16 mouse cellular contexts compared by ENCODE assay signal in genomic region chr10:79668076-79668475, GRCm38 (mm10). TPM values are rescaled to one million over a fixed set of nuclear protein-coding genes. Genes with fewer than 3 reads are reported as not detected.
DNase-seq lines count a peak whose midpoint lies in the region; ATAC-seq and TF ChIP-seq lines count a peak whose summit lies in the region.
"Had no signal": no experiment of that assay in that cellular context is flagged by ENCODE, and none has a peak within 500 bp of the region (broad histone marks: within the 10 kb centered on the region; RNA-seq: fewer than 3 reads in every experiment).

No protein-coding gene starts in this region.

- peak overlapping the region; percentile 98; the same call in 1 of the 2 replicates for H3K27ac ChIP-seq in hindbrain, embryonic 10.5 days
- no peak overlapping the region for H3K27ac ChIP-seq in hindbrain, embryonic 11.5 days (ENCODE audit: low read depth, low read length)
- peak overlapping the region; percentile 94 for H3K27ac ChIP-seq in forebrain, embryonic 13.5 days
- peak overlapping the region; percentile 98 for H3K27ac ChIP-seq in hindbrain, postnatal 0 days
- H3K27ac ChIP-seq in neural tube, embryonic 13.5 days (replicated peaks), result peak overlapping the region; percentile 98
- H3K27ac ChIP-seq in intestine, postnatal 0 days (ENCODE audit: low read depth, low read length), result no peak overlapping the region
- H3K27ac ChIP-seq in kidney, embryonic 15.5 days, result no peak overlapping the region

- no peak overlapping the region for H3K9ac ChIP-seq in hindbrain, embryonic 11.5 days (ENCODE audit: low read depth, low read length)
- H3K9ac ChIP-seq in forebrain, embryonic 13.5 days, result peak overlapping the region; percentile 37; the same call in 1 of the 2 replicates
- H3K9ac ChIP-seq in hindbrain, postnatal 0 days (replicated peaks; ENCODE audit: low read length), result no peak overlapping the region; the same call in 1 of the 2 replicates
- H3K9ac ChIP-seq in neural tube, embryonic 13.5 days, result peak overlapping the region; percentile 95; the same call in 1 of the 2 replicates
- H3K9ac ChIP-seq in intestine, postnatal 0 days (ENCODE audit: low read depth, low read length), result no peak overlapping the region
- H3K9ac ChIP-seq in kidney, embryonic 15.5 days, result no peak overlapping the region
- H3K9ac ChIP-seq: embryonic facial prominence, embryonic 15.5 days had no signal

- no peak overlapping the region for H3K4me2 ChIP-seq in hindbrain, embryonic 11.5 days (replicated peaks; ENCODE audit: low read depth, low read length)
- peak overlapping the region; percentile 97 for H3K4me2 ChIP-seq in forebrain, embryonic 13.5 days
- peak overlapping the region; percentile 86 for H3K4me2 ChIP-seq in hindbrain, postnatal 0 days (ENCODE audit: low read depth, low read length)
- peak overlapping the region; percentile 99 for H3K4me2 ChIP-seq in neural tube, embryonic 13.5 days
- no peak overlapping the region for H3K4me2 ChIP-seq in intestine, postnatal 0 days (replicated peaks; ENCODE audit: low read depth)
- no peak overlapping the region for H3K4me2 ChIP-seq in kidney, embryonic 15.5 days

- whole genome bisulfite sequencing in hindbrain, embryonic 10.5 days, result 85% methylated on average over 5 of the region's 5 CpGs
- WGBS in hindbrain, embryonic 11.5 days, result 86% methylated on average over 5 of the region's 5 CpGs
- WGBS in forebrain, embryonic 13.5 days, result 85% methylated on average over 5 of the region's 5 CpGs
- WGBS in hindbrain, postnatal 0 days, result 90% methylated on average over 5 of the region's 5 CpGs
- 88% methylated on average over 5 of the region's 5 CpGs for WGBS in neural tube, embryonic 13.5 days
- 81% methylated on average over 5 of the region's 5 CpGs for WGBS in intestine, postnatal 0 days
- WGBS in kidney, embryonic 15.5 days, result 86% methylated on average over 5 of the region's 5 CpGs

- DNase-seq in hindbrain, embryonic 10.5 days (ENCODE audit: low spot score), result no peak
- DNase-seq in hindbrain, embryonic 11.5 days (ENCODE audit: low spot score), result no peak
- no peak for DNase-seq in hindbrain, postnatal 0 days (ENCODE audit: low spot score)
- DNase-seq in adrenal gland, postnatal 10 days, result no peak
- DNase-seq: lung, postnatal 4 days had no signal

- H3K4me1 ChIP-seq in hindbrain, embryonic 10.5 days (replicated peaks), result peaks cover 40% of the 10 kb centered on the region
- H3K4me1 ChIP-seq in hindbrain, embryonic 11.5 days (replicated peaks; ENCODE audit: control insufficient read depth, insufficient read depth, low read length), result peaks cover 6% of the 10 kb centered on the region
- peaks cover 23% of the 10 kb centered on the region for H3K4me1 ChIP-seq in forebrain, embryonic 13.5 days
- peaks cover 15% of the 10 kb centered on the region; the same call in 1 of the 2 replicates for H3K4me1 ChIP-seq in hindbrain, postnatal 0 days (ENCODE audit: insufficient read depth, low read length)
- H3K4me1 ChIP-seq in neural tube, embryonic 13.5 days (replicated peaks), result peaks cover 34% of the 10 kb centered on the region
- H3K4me1 ChIP-seq in intestine, postnatal 0 days (replicated peaks; ENCODE audit: control insufficient read depth, insufficient read depth, low read length), result peaks cover 7% of the 10 kb centered on the region; the same call in 1 of the 2 replicates
- H3K4me1 ChIP-seq in kidney, embryonic 15.5 days, result peaks cover 42% of the 10 kb centered on the region

- no peak for TF ChIP-seq CTCF in hindbrain, postnatal 0 days (IDR thresholded peaks at IDR 0.05; ENCODE audit: low read depth)
- TF ChIP-seq CTCF in intestine, postnatal 0 days (IDR thresholded peaks at IDR 0.05; ENCODE audit: low read depth), result no peak

- no peaks in the 10 kb centered on the region for H3K27me3 ChIP-seq in hindbrain, embryonic 10.5 days (ENCODE audit: insufficient read depth, poor library complexity, severe bottlenecking)
- no peaks in the 10 kb centered on the region for H3K27me3 ChIP-seq in hindbrain, embryonic 11.5 days (ENCODE audit: control insufficient read depth, insufficient read depth, low read length)
- H3K27me3 ChIP-seq in forebrain, embryonic 13.5 days, result no peaks in the 10 kb centered on the region
- no peaks in the 10 kb centered on the region for H3K27me3 ChIP-seq in hindbrain, postnatal 0 days (ENCODE audit: insufficient read depth, low read length)
- no peaks in the 10 kb centered on the region for H3K27me3 ChIP-seq in neural tube, embryonic 13.5 days
- H3K27me3 ChIP-seq in intestine, postnatal 0 days (replicated peaks; ENCODE audit: control insufficient read depth, insufficient read depth, low read length), result no peaks in the 10 kb centered on the region
- H3K27me3 ChIP-seq in kidney, embryonic 15.5 days, result no peaks in the 10 kb centered on the region
- H3K27me3 ChIP-seq: embryonic facial prominence, embryonic 15.5 days had no signal

- H3K36me3 ChIP-seq in hindbrain, embryonic 10.5 days, result peaks cover 17% of the 10 kb centered on the region
- H3K36me3 ChIP-seq in hindbrain, embryonic 11.5 days (ENCODE audit: control insufficient read depth, insufficient read depth, low read length), result no peaks in the 10 kb centered on the region
- peaks cover 13% of the 10 kb centered on the region for H3K36me3 ChIP-seq in forebrain, embryonic 13.5 days (ENCODE audit: poor library complexity, severe bottlenecking)
- H3K36me3 ChIP-seq in hindbrain, postnatal 0 days (ENCODE audit: insufficient read depth, low read length), result no peaks in the 10 kb centered on the region
- H3K36me3 ChIP-seq in neural tube, embryonic 13.5 days, result peaks cover 6% of the 10 kb centered on the region
- H3K36me3 ChIP-seq in intestine, postnatal 0 days (ENCODE audit: control insufficient read depth, insufficient read depth), result no peaks in the 10 kb centered on the region
- peaks cover 2% of the 10 kb centered on the region; the same call in 1 of the 2 replicates for H3K36me3 ChIP-seq in kidney, embryonic 15.5 days
- H3K36me3 ChIP-seq: liver, embryonic 15.5 days had no signal

- no peaks in the 10 kb centered on the region for H3K9me3 ChIP-seq in hindbrain, embryonic 10.5 days
- no peaks in the 10 kb centered on the region for H3K9me3 ChIP-seq in hindbrain, embryonic 11.5 days (ENCODE audit: control insufficient read depth, low read length)
- no peaks in the 10 kb centered on the region for H3K9me3 ChIP-seq in forebrain, embryonic 13.5 days (replicated peaks)
- no peaks in the 10 kb centered on the region for H3K9me3 ChIP-seq in hindbrain, postnatal 0 days (ENCODE audit: low read length)
- no peaks in the 10 kb centered on the region for H3K9me3 ChIP-seq in neural tube, embryonic 13.5 days
- no peaks in the 10 kb centered on the region for H3K9me3 ChIP-seq in intestine, postnatal 0 days (ENCODE audit: control insufficient read depth)
- H3K9me3 ChIP-seq in kidney, embryonic 15.5 days (replicated peaks), result no peaks in the 10 kb centered on the region
- H3K9me3 ChIP-seq: embryonic facial prominence, embryonic 15.5 days; heart, embryonic 13.5 days; liver, embryonic 15.5 days had no signal

- H3K4me3 ChIP-seq in hindbrain, embryonic 10.5 days, result peak overlapping the region; percentile 77; the same call in 1 of the 2 replicates
- H3K4me3 ChIP-seq in hindbrain, embryonic 11.5 days (ENCODE audit: low read depth, low read length), result no peak overlapping the region
- H3K4me3 ChIP-seq in forebrain, embryonic 13.5 days, result no peak overlapping the region
- no peak overlapping the region for H3K4me3 ChIP-seq in hindbrain, postnatal 0 days (ENCODE audit: low read length)
- H3K4me3 ChIP-seq in neural tube, embryonic 13.5 days, result peak overlapping the region; percentile 92
- H3K4me3 ChIP-seq in intestine, postnatal 0 days (ENCODE audit: low read depth, low read length), result no peak overlapping the region
- no peak overlapping the region for H3K4me3 ChIP-seq in kidney, embryonic 15.5 days (replicated peaks)

- no peak for ATAC-seq in hindbrain, embryonic 11.5 days (ENCODE audit: low FRiP score)
- no peak for ATAC-seq in forebrain, embryonic 13.5 days
- no peak for ATAC-seq in hindbrain, postnatal 0 days
- no peak for ATAC-seq in neural tube, embryonic 13.5 days (ENCODE audit: low read depth)
- ATAC-seq in intestine, postnatal 0 days, result no peak
- ATAC-seq in kidney, embryonic 15.5 days (replicated peaks; ENCODE audit: low FRiP score), result no peak

RNA-seq across cellular contexts. Expression of gene Tpgs1, which starts 1.1 kb away (rescaled TPM):
- polyA plus RNA-seq in hindbrain, embryonic 10.5 days (2016; fragmentation: Nextera tagmentation; extraction: Ambion mirVana), result 66.0 and 76.6 TPM in 2 replicates
- polyA plus RNA-seq in hindbrain, embryonic 11.5 days (2014; fragmentation: Nextera tagmentation; extraction: Ambion mirVana), result 69.6 and 70.8 TPM in 2 replicates
- polyA plus RNA-seq in forebrain, embryonic 13.5 days (2015; fragmentation: Nextera tagmentation; extraction: Ambion mirVana), result 67.8 and 73.0 TPM in 2 replicates
- total RNA-seq in hindbrain, postnatal 0 days (2014; rRNA removed), result 117 and 135 TPM in 2 replicates
- 132 and 133 TPM in 2 replicates for polyA plus RNA-seq in hindbrain, postnatal 0 days (2015; fragmentation: Nextera tagmentation; extraction: Ambion mirVana)
- polyA plus RNA-seq in neural tube, embryonic 13.5 days (2015; fragmentation: Nextera tagmentation; extraction: Ambion mirVana), result 82.3 and 90.2 TPM in 2 replicates
- polyA plus RNA-seq in intestine, postnatal 0 days (2015; fragmentation: Nextera tagmentation; extraction: Ambion mirVana), result 47.6 and 48.5 TPM in 2 replicates
- 71.2 and 81.4 TPM in 2 replicates for polyA plus RNA-seq in kidney, embryonic 15.5 days (2015; fragmentation: Nextera tagmentation; extraction: Ambion mirVana)
- total RNA-seq in adrenal gland, postnatal 10 days (2021), result 10 to 100 TPM; 26.2 to 27.0 TPM

RNA-seq across cellular contexts. Expression of gene Madcam1, which starts 3.7 kb away (rescaled TPM):
- polyA plus RNA-seq in hindbrain, embryonic 10.5 days (2016; fragmentation: Nextera tagmentation; extraction: Ambion mirVana), result 1.4 and 1.5 TPM in 2 replicates
- polyA plus RNA-seq in hindbrain, embryonic 11.5 days (2014; fragmentation: Nextera tagmentation; extraction: Ambion mirVana), result 1.1 and 1.6 TPM in 2 replicates
- polyA plus RNA-seq in forebrain, embryonic 13.5 days (2015; fragmentation: Nextera tagmentation; extraction: Ambion mirVana), result 0.31 and 0.43 TPM in 2 replicates
- total RNA-seq in hindbrain, postnatal 0 days (2014; rRNA removed), result 0.90 and 2.1 TPM in 2 replicates
- polyA plus RNA-seq in hindbrain, postnatal 0 days (2015; fragmentation: Nextera tagmentation; extraction: Ambion mirVana), result 0.98 and 1.4 TPM in 2 replicates
- 0.62 and 1.1 TPM in 2 replicates for polyA plus RNA-seq in neural tube, embryonic 13.5 days (2015; fragmentation: Nextera tagmentation; extraction: Ambion mirVana)
- polyA plus RNA-seq in intestine, postnatal 0 days (2015; fragmentation: Nextera tagmentation; extraction: Ambion mirVana), result 15.6 and 16.9 TPM in 2 replicates
- 2.7 and 2.8 TPM in 2 replicates for polyA plus RNA-seq in kidney, embryonic 15.5 days (2015; fragmentation: Nextera tagmentation; extraction: Ambion mirVana)
- total RNA-seq in adrenal gland, postnatal 10 days (2021), result 1 to 10 TPM; 3.1 to 4.0 TPM
- total RNA-seq: adrenal gland, postnatal 14 days; hematopoietic stem cell, adult 5-6 weeks had no signal

RNA-seq across cellular contexts. Expression of gene Cdc34, which starts 13.9 kb away (rescaled TPM):
- polyA plus RNA-seq in hindbrain, embryonic 10.5 days (2016; fragmentation: Nextera tagmentation; extraction: Ambion mirVana), result 243 and 244 TPM in 2 replicates
- 153 and 159 TPM in 2 replicates for polyA plus RNA-seq in hindbrain, embryonic 11.5 days (2014; fragmentation: Nextera tagmentation; extraction: Ambion mirVana)
- polyA plus RNA-seq in forebrain, embryonic 13.5 days (2015; fragmentation: Nextera tagmentation; extraction: Ambion mirVana), result 101 and 109 TPM in 2 replicates
- total RNA-seq in hindbrain, postnatal 0 days (2014; rRNA removed), result 65.1 and 76.7 TPM in 2 replicates
- 69.8 and 71.3 TPM in 2 replicates for polyA plus RNA-seq in hindbrain, postnatal 0 days (2015; fragmentation: Nextera tagmentation; extraction: Ambion mirVana)
- 98.3 and 98.7 TPM in 2 replicates for polyA plus RNA-seq in neural tube, embryonic 13.5 days (2015; fragmentation: Nextera tagmentation; extraction: Ambion mirVana)
- polyA plus RNA-seq in intestine, postnatal 0 days (2015; fragmentation: Nextera tagmentation; extraction: Ambion mirVana), result 88.0 and 89.6 TPM in 2 replicates
- 88.4 and 100 TPM in 2 replicates for polyA plus RNA-seq in kidney, embryonic 15.5 days (2015; fragmentation: Nextera tagmentation; extraction: Ambion mirVana)
- total RNA-seq in adrenal gland, postnatal 10 days (2021), result 10 to 100 TPM; 90.2 to 96.7 TPM

RNA-seq across cellular contexts. Expression of gene Gzmm, which starts 20.7 kb away (rescaled TPM):
- 0.75 and 1.2 TPM in 2 replicates for polyA plus RNA-seq in hindbrain, embryonic 10.5 days (2016; fragmentation: Nextera tagmentation; extraction: Ambion mirVana)
- 0.42 and 0.73 TPM in 2 replicates for polyA plus RNA-seq in hindbrain, embryonic 11.5 days (2014; fragmentation: Nextera tagmentation; extraction: Ambion mirVana)
- polyA plus RNA-seq in forebrain, embryonic 13.5 days (2015; fragmentation: Nextera tagmentation; extraction: Ambion mirVana), result 1.3 and 1.4 TPM in 2 replicates
- 0.22 and 0.63 TPM in 2 replicates for total RNA-seq in hindbrain, postnatal 0 days (2014; rRNA removed)
- polyA plus RNA-seq in hindbrain, postnatal 0 days (2015; fragmentation: Nextera tagmentation; extraction: Ambion mirVana), result 1.2 TPM in 2 replicates
- 0.69 and 1.5 TPM in 2 replicates for polyA plus RNA-seq in neural tube, embryonic 13.5 days (2015; fragmentation: Nextera tagmentation; extraction: Ambion mirVana)
- 0.16 and 0.26 TPM in 2 replicates for polyA plus RNA-seq in intestine, postnatal 0 days (2015; fragmentation: Nextera tagmentation; extraction: Ambion mirVana)
- polyA plus RNA-seq in kidney, embryonic 15.5 days (2015; fragmentation: Nextera tagmentation; extraction: Ambion mirVana), result 0.50 and 0.95 TPM in 2 replicates
- 1 to 10 TPM; 1.0 to 1.5 TPM for total RNA-seq in adrenal gland, postnatal 10 days (2021)
- total RNA-seq: hematopoietic stem cell, adult 5-6 weeks had no signal

RNA-seq across cellular contexts. Expression of gene Odf3l2, which starts 22.5 kb away (rescaled TPM):
- not detected in 2 replicates for polyA plus RNA-seq in hindbrain, embryonic 10.5 days (2016; fragmentation: Nextera tagmentation; extraction: Ambion mirVana)
- polyA plus RNA-seq in hindbrain, embryonic 11.5 days (2014; fragmentation: Nextera tagmentation; extraction: Ambion mirVana), result not detected in 2 replicates
- 0.13 TPM in 1 of 2 replicates, not detected in the other for polyA plus RNA-seq in forebrain, embryonic 13.5 days (2015; fragmentation: Nextera tagmentation; extraction: Ambion mirVana)
- 0.42 and 2.0 TPM in 2 replicates for total RNA-seq in hindbrain, postnatal 0 days (2014; rRNA removed)
- 0.60 and 0.71 TPM in 2 replicates for polyA plus RNA-seq in hindbrain, postnatal 0 days (2015; fragmentation: Nextera tagmentation; extraction: Ambion mirVana)
- not detected in 2 replicates for polyA plus RNA-seq in neural tube, embryonic 13.5 days (2015; fragmentation: Nextera tagmentation; extraction: Ambion mirVana)
- not detected in 2 replicates for polyA plus RNA-seq in intestine, postnatal 0 days (2015; fragmentation: Nextera tagmentation; extraction: Ambion mirVana)
- not detected in 2 replicates for polyA plus RNA-seq in kidney, embryonic 15.5 days (2015; fragmentation: Nextera tagmentation; extraction: Ambion mirVana)
- total RNA-seq in adrenal gland, postnatal 10 days (2021), result not detected
- total RNA-seq: adrenal gland, postnatal 14 days; gastrocnemius, postnatal 4 days; hematopoietic stem cell, adult 5-6 weeks had no signal
- polyA plus RNA-seq: embryonic facial prominence, embryonic 15.5 days; heart, embryonic 13.5 days; kidney, embryonic 16.5 days; liver, embryonic 15.5 days had no signal

Comparison
In these comparisons a context has a peak if more than half of its experiments do, and no peak if none do; other contexts are left out.
1. H3K27ac ChIP-seq: peak in hindbrain, embryonic 10.5 days (single experiment), forebrain, embryonic 13.5 days (single experiment), hindbrain, postnatal 0 days (single experiment) and neural tube, embryonic 13.5 days (single experiment); none in hindbrain, embryonic 11.5 days (single experiment), intestine, postnatal 0 days (single experiment) and kidney, embryonic 15.5 days (single experiment).
2. H3K4me3 ChIP-seq: peak in hindbrain, embryonic 10.5 days (single experiment) and neural tube, embryonic 13.5 days (single experiment); none in hindbrain, embryonic 11.5 days (single experiment), forebrain, embryonic 13.5 days (single experiment), hindbrain, postnatal 0 days (single experiment), intestine, postnatal 0 days (single experiment) and kidney, embryonic 15.5 days (single experiment).
3. H3K4me2 ChIP-seq: peak in forebrain, embryonic 13.5 days (single experiment), hindbrain, postnatal 0 days (single experiment) and neural tube, embryonic 13.5 days (single experiment); none in hindbrain, embryonic 11.5 days (single experiment), intestine, postnatal 0 days (single experiment) and kidney, embryonic 15.5 days (single experiment).
4. H3K9ac ChIP-seq: peak in forebrain, embryonic 13.5 days (single experiment) and neural tube, embryonic 13.5 days (single experiment); none in hindbrain, embryonic 11.5 days (single experiment), hindbrain, postnatal 0 days (single experiment), intestine, postnatal 0 days (single experiment) and kidney, embryonic 15.5 days (single experiment).